Mouse (Mus musculus) forelimb bud, embryonic 11.5 days (tissue): ENCODE data around the gene Olfr65.

Experiments used
- DNase-seq: peaks from one replicate; pipeline ENCODE4 v3.0.0-alpha.2; 2012; ENCODE audit warnings: low read depth, low spot score

The Olfr65 gene

DNA sequence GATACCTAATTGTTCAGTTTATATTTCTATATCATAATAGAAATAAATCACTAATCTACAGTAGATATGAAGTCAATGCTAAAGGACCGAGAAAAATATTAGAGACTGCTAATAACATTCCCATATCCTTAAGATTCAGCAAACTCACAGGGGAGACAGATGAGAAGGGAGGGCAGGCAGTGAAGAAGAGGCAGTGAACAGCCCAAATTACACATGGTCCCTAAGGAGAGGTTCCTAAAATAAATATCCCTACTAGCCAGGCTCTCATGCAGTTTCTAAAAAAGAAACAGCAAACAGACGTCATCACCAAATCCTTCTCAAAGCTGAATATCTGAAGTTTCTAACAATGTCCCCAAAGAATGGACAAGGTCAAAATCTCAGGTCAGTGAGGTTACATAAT lies at the start of gene Olfr65:
TSS of gene Olfr65 (plus strand) at position 301 of the 400 bp plus-strand sequence.
- DNase-seq = no peak

- DNase-seq = no peak
These were observed 48.6 kb upstream of the Olfr65 start for GRCm38 (mm10) chr7:103854669-103855068.

DNA sequence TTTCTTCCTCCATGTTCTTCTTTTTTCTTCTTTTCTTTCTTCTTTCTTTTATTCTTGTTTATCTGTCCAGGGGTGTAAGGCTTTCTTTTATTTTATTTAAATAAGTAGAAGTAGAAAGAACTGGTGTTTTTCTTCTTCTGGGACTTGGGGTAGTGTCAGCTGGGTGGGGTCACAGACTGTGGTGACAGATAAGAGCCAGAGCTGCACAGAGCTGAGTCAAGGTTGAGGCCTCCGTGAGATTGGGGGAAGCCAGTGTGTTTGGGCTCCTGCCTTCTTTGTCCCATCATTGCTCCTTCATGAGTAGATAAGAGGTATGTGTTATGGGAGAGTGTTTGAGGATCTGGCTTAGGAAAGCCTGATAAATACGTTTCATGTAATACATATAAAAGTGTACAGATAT lies 44.2 kb upstream of the Olfr65 start:
- DNase-seq = no peak

DNA sequence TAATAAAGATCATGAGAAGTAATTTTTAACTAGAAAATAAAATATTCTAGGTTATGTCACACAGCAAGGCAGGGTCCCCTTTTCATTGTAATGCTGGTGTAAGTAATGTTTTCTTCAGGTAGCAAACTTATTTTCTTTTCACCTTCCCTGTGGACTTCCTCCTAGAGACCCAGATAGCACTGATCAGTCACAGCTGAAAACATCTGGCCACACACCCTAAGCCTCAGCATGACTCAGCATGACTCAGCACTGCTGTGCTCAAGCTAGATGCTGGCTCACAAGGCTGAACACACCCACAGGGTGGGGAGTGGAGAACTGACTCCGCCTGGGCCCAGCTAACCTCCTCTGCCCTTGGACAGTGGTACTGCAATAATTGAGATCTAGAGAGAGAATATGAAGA lies 42.4 kb upstream of the Olfr65 start:
- DNase-seq = peak; percentile 25

DNA sequence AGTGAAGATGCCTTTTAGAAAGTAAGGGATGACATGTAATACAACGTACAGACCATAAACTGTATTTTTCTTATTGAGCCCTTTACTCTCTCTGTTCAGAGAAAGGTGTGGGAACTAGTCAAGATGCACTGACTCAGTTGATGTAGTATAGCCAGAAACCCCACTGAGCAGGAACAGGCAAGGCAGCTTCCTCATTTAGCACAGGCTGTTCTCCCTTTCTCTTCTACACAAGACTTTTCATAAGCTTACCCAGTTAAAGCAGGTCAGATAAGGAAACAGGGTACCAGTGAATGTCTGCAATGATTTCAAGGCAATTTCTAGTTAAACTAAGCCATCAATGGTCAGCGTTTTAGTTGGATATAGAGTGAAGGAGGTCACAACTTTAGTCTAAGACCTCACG lies 41.8 kb upstream of the Olfr65 start:
- no peak for DNase-seq

DNA sequence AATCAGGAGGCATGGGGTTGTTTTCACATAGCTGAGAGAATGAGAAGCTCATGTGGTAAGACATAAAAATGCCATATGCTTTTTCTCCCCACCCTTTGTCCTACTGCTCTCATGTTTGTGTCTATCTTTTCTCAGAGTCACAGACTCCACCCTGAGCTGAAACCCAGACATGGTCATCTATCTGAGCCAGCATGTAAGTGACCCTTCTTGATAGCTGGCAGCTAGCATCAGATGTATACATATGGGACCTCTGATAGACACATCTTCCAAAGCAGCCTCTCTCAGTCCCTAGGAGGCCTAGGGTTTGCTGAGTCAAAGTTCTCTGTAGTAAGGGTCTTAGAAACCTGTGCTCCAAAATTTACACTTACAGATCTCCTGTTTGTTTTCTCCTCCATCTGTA lies 37.6 kb upstream of the Olfr65 start:
- no peak for DNase-seq

DNA sequence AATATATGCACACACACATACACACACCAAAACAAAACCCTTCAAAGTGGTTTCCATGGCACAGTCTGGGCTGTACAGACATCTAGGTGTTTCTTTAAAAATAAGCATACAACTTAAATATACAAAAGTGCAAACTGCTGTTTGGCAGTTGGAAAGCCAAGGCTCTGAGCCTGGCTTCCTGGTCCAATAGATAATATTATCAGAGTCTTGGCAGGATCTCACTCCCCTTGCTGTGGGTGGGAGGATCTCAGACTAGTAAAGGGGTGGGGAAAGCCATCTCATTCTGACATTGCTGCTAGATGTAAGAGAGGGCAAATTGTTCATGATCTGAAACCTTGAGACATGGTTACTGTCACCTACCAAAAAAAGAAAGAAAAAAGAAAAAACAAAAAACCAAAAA lies 32.6 kb upstream of the Olfr65 start:
- no peak for DNase-seq

- no peak for DNase-seq
These were observed 30.2 kb upstream of the Olfr65 start for GRCm38 (mm10) chr7:103873064-103873463.

- DNase-seq = no peak
These were observed 28.8 kb upstream of the Olfr65 start for GRCm38 (mm10) chr7:103874451-103874850.

- no peak for DNase-seq
These were observed 26.2 kb upstream of the Olfr65 start for GRCm38 (mm10) chr7:103877093-103877492.

DNA sequence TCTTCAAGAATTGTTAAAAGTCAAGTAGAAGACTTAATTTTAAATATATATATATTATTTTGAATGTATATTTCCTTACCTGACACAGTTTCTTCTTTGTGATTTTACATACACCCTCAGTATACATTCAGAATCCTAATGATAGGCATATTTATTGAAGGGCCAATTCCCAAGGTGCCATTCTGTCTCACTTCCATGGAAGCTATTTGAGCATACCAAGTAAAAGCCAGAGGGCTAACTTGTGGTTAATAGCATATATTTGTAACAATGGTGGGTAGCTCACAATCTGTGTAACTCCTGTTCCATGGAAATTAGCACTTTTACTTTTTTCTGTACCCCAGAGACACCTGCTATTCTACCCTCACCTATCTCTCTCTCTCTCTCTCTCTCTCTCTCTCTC lies 17.1 kb upstream of the Olfr65 start, which contains the start of gene Olfr66:
TSS of gene Olfr66 (minus strand) at position 101 of the 400 bp plus-strand sequence.
- no peak for DNase-seq

DNA sequence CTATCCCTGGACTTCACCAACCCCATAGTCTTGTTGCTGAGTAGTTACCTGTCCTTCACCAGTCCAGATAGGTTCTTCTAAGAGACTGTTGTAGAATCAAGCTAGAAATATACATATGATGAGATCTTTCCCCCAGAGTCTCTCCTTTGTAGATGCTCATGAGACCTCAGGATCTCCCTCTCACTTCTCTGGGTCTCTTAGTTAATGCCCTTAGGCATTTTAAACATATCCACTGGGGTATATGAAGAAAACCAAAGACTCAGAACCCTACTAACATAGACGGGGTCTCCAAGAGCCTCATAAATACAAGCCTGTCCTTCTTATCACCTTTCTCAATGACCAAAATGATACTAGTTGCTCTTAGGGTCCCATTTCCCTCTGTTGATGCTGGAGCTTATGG lies 8.9 kb upstream of the Olfr65 start, which contains the start of gene Olfr64:
TSS of gene Olfr64 (minus strand) at position 101 of the 400 bp plus-strand sequence.
- no peak for DNase-seq

- peak; percentile 39 for DNase-seq
These were observed 6.8 kb downstream of the Olfr65 start for GRCm38 (mm10) chr7:103910047-103910446.

DNA sequence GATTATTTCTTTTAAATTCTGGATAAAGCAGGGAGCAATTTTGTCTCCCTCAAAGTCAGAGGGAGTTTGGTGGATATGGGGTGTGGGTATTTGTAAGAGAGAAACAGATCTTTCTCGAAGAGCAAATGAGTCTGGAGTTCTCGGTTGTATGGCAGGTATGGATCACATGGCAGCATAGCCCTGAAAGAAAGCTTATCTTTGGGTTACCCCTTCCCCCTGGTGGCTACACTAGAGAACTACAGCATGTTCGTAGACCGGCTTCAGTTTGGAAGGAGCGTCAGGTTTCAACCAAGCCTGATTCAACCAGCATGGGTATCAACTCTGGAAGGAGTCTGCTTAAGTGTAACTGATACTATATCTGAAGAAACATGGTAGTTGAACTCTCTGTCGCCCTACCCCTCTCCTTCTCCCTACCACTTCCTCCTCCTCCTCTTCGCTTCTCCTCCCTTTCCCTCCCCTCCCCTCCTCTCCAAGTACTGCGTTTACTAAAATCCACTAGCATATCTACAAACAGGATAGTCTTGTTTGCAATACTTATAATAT lies 9.8 kb downstream of the Olfr65 start:
- DNase-seq = peak; percentile 29

- DNase-seq = no peak
These were observed 12.1 kb downstream of the Olfr65 start for GRCm38 (mm10) chr7:103915338-103915737.

DNA sequence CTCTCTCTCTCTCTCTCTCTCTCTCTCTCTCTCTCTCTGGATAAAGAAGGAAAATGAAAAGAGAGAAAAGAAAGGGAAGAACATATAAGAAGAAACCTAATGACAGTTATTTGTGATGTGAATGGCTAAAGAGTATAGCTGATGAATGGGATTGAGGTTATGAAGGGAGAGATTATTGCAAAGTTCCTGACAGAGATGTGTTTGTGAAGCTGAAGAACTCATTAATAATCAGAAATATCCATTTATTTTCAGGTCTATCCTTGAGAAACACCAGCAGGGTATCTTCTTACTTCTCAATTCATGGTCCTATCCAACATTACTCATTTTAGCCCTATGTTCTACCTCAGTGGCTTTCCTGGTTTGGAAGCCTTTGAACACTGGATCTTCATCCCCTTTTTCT lies 25.2 kb downstream of the Olfr65 start, which contains the start of gene Olfr631:
TSS of gene Olfr631 (plus strand) at position 301 of the 400 bp plus-strand sequence.
- no peak for DNase-seq

DNA sequence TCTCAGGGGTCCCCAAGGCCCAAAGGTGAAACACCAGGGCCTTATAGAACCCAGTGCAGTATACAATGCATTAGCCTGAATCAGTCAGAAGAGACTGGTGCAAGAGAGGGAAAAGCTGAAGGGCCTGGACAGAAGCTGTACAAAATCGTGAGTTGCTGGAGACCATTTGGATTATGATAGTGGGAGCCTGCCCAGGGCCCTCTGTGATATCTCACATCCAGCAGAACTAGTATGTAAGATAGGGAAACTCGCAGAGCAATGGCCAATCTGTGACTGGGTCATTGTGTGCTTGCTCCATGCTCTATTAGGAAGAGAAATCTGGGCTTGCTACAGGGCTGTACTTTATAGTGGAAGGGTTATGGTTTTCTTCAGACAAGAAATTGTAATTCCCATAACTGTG lies 31.0 kb downstream of the Olfr65 start, which contains the start of gene Olfr632:
TSS of gene Olfr632 (plus strand) at position 84 of the 400 bp plus-strand sequence.
- DNase-seq = no peak

DNA sequence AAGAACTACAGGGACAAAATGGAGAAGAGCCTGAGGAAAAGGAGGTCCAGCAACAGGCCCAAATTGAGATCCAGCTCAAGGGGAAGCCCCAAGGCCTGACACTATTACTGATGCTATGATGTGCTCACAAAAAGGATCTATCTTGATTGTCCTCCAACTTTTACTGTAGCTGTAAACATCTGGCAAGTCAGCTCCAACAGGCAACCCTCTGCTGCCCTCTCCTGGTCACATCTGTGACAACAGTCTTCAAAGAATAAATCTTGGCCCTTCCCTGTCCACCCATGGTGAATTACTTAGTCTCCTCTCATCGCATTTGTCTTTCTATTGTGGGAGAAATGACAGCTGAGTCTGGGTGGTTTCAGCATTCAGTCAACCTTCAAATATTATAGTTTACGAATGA lies 39.4 kb downstream of the Olfr65 start:
- DNase-seq = peak; percentile 57

DNA sequence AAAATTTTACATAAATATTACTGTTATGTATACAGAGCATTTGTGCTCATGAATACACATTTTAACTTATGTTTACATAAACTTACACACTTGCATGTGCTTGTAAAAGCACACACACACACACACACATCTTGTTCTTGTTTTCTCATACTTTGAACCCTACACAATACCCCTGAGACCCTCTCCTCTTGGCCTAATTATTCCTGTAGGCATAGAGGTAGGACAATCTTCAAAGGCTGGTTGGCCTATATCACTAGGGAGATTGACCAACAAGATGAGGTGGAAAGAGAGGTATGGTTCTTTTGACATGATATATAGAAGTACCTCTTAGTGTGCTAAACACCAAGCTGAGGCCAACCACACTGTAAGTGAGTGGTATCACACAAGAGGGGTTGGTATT lies 40.9 kb downstream of the Olfr65 start, which contains the start of gene Olfr633:
TSS of gene Olfr633 (plus strand) at position 301 of the 400 bp plus-strand sequence.
- DNase-seq = no peak
